Mouse (Mus musculus) gastrocnemius, postnatal 14 days (tissue): Measurements from ENCODE around the gene Smoc2. TPM values are rescaled to one million over a fixed set of nuclear protein-coding genes. Genes with fewer than 3 reads are reported as not detected.

Experiments
- DNase-seq: peaks from one replicate; pipeline ENCODE4 v3.0.0; 2021; ENCODE audit warnings: mixed read lengths
- intact Hi-C: fragments of 180-260 bp; cut with DNase I; formaldehyde crosslinking; loops from one replicate; pipeline ENCODE4 v1.15.1; 2025; ENCODE audit warnings: low total_unique reads
- total RNA-seq, 2 experiments: library from RNA; stranded (reverse); gene quantifications; 2 replicates each; pipeline ENCODE4 v1.2.3; 2021

The Smoc2 gene
- total RNA-seq, 2 experiments from 2014 or later = 59.7 to 74.4 TPM

DNA sequence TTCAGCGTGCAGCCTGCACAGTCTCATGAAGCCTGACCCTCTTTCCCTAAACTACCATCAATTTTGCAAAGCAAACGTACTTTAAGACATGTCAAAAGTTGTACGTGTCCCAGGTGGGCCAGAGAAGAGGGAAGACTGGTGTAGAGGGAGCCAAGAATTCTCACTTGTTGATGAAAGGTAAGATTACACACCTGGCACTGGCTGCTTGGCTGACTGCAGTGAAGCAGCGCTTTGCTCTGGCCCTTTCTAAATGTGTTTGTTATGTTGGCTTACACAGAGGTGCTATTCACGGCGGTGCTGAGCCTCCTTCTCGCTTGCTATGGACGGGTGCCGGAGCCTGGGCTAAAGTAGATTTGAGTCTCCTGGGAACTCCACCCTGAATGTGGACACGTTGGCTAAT, 17.1 kb upstream of the Smoc2 start:
- intact Hi-C loops = no loop called here
- DNase-seq = no peak

DNA sequence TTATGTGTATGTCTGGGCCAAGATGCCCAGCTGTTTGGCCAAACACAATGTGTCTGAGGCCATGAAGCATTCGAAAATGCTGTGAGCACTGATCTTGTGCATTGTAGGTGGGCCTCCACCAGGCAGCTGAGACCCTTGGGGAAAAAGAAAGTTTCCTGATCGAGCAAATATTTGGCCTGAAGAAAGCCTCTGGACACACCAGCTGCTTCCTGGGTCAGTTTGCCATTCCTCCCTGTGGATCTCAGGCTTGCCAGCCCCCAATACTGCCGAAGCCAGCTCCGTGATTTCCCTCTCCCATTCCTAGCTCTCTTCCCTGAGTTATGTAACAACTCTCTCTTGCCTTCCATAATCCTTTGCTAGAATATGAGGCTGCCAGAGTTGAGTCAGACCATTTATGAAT, 11.3 kb upstream of the Smoc2 start:
- no peak for DNase-seq
- intact Hi-C loops = no loop called here

DNA sequence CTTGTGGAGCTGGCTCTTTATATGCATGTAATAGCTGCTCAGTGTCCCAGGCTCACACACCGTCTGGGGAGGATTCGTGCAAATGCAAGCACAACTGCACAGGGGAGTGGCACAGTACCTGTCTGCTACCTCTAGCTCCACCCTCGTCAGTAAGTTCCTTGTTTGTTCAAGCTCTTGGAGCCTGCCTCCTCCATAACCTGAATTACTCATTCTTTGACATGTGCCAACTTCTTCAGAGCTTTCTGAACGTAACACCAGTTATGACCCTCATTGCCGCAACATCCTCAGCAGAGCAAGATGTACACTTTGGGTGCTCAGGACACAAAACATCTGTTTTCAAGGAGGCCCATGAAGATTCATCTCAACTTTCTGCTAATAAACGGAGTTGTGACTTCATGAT, 5.9 kb upstream of the Smoc2 start:
- intact Hi-C loops = no loop called here
- DNase-seq = no peak

DNA sequence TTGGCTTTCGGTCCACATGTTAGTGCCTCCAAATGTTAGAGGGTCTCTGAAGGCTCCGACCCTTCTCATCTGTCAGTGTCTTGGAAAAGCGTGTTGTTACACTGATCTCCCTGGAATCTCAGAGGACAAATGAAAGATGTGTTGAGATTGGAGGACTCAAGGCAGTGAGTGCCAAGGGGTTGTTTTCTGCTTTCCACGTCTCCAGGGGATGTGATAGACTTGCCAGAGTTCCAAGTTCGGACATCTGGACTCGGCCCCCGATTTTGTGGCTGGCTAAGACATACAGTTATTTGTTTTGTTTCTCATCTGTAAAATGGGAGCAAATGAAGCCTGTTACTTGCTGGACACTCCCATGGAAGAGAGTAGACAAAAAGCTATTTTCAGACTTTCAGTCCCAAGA, 2.0 kb upstream of the Smoc2 start:
- peak; percentile 31 for DNase-seq
- intact Hi-C loops = no loop called here

DNA sequence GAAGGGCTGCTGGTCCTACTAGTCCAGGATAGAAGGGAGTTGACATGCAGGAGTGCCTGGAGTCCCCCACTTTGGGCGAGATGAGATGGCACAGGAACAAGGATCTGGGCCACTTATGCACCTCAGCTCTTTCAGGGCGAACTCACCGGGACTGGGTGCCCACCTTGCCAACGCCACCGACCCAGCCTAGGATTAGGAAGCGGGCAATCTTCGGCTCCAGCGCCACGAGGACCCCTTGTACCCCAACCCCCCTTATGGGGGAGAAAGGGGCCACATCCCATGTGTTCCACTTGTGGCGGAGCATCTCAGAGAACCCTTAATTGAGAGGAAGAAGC, 627 bp downstream of the Smoc2 start:
- intact Hi-C loops = no loop called here
- DNase-seq = no peak

DNA sequence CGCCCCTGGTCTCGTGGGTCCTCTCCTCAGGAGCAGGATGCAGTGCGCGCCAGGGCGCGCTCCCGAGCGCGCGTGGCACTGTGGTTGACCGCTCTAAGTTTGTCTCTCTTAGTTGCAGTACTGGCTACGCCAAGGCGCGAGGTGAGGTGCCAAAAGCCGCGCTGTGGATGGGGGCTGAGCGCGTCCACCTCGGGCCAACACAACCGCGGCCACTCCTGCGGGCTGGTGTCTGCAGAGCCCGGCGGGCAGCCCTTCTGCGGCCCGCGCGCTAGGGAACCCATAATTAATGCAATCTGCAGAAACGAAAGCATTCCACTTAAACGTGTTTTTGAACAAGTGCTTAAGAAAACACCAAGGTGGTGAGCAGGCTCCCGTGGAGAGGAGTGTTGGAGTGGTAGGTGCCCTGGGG, 1.1 kb downstream of the Smoc2 start:
- intact Hi-C loops = no loop called here
- DNase-seq = peak; percentile 49

DNA sequence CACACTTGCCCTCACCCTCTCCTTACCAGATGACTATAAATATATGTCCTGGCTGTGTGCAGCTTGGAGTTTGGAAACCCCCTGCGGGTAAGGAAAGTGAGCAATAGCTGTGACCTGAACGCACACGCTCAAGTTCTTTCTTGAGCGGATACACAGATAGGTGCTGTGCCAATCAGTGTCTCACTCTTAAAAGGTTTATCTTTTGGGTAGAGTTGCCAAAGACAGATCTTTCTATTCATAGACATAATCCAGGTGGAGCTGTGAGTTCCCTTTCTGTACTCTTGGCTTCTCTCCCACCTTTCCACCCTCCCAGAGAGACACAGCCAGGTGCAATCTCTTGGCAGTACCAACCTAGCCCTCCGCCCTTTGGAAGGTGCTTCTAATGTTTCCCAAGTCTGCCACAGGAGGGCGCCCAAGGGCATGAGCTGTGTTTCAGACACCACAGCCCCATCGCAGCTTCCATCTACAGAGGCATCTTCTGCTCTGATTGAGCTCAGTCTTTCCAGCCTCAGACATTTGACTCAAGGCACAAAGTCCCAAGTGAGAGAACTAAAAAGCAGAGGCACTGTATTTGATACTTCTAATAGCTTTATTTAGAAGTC, 8.8 kb downstream of the Smoc2 start:
- intact Hi-C loops = loop anchor here (5.0 kb wide), 1 partner anchor 229 kb away; no protein-coding TSS in a partner anchor
- DNase-seq = peak; percentile 80

DNA sequence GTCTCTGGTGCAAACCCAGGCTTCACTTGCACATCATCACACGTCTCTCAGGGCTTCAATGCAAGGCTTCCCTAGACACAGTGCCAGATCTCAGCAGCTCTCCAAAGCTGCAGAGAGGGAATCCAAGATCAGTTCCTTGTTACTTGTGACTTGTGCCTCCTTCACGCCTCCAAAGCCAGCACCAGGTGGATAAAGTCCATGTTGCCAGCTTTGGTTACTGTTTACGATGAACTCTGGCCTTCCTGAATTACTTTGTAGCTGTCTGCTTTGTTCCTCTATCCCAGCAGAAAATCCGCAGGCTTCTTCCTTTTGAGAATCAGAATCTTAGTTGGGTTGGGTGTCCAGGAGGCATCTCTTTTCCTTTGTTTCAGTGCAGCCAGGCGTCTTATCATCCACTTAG, 14.3 kb downstream of the Smoc2 start:
- DNase-seq = no peak
- intact Hi-C loops = no loop called here

DNA sequence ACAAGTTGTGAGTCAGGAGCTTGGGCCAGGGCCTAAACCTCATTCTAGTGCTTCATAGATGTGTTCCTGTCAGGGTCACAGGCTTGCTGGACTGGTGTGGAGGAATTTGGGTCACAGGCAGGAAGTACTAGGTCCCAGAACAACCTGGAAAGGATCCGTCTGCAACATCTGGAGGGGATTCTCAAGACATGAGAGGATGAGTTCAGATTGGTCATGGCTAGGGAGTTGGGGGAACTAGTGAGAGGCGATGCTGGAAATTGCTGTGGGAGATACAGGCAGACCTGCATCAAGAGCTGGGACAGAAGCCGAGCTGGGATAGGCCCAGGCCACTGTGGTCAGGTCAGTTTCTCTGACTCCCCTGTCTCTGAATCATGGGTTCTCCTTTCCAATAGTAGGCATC, 15.8 kb downstream of the Smoc2 start:
- intact Hi-C loops = no loop called here
- DNase-seq = peak; percentile 11

DNA sequence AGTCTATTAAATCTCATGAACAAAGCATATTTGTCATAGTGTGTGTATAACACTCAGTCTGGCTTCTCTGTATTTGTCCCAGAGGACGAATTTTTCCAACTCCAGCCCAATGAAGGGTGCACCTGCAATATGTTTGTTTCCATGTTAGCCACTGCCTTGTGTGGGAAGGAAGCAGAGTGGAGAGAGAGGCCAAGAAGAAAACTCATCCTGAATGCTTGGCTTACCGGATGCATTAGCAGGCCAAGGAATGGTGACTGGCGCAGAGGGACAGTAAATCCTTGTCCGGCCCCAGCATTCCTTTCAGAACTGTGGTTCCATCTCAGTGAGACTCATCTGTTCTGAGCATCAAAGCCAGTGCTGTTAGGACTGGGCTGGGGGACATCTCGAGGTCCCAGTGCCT, 21.1 kb downstream of the Smoc2 start:
- peak; percentile 24 for DNase-seq
- intact Hi-C loops = no loop called here

DNA sequence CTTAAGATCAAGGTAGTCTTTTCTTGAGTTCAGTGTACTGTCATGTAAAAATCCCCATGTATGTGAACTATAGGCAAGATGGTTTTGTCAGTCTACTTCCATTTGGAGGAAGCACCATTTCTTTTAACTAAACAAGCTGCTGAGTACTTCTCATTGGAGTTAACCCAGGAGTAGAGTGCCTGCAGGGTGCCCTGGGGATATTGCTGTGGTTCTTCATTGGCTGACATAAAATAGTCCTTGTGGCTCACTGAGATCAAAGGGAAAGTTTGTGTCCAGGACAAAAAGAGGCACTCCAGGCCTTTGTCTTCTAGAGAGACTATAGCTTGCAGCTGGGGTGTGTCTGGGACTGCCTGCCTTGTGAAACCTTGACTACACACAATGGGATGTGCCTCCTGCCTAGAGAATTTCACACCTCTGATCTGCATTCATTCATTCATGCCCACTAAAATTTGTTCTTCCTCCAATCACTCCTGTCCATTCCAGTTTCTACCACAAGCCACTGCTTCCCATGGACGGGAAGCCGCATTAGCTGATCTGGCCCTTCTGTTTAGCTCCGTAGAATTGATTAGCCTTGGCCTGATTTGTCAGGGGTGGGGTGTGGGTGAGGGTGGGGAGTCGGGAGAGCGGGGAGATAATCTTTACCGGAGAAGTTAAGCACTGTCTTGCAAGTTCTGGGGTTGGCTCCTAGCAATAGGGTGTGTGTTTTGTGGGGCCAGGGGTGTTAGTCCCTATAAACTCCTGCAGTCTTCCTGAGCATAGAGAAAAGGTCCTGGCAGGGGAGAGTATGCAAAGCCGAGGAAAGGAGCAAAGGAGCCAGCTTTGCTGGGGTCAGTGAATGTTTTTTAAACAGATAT, 22.4 kb downstream of the Smoc2 start:
- intact Hi-C loops = no loop called here
- DNase-seq = no peak

DNA sequence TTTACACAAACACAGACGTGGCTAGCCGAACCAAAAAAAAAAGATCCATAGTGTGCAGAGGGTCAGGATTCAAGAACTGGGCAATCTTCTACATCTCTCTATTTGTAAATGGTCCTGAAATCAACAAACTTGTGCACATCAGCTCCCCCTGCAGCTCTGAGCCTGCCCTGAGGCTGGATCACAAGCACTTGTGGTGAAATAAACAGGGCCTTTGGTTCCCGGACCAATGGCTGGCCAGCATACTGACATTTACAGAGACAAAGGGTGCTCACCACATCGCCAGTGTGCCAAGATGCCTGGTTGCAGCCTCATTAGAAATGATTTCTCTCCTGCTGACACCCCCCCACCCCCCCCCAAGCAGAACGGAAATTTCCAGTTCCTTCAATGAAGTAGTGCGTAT, 23.1 kb downstream of the Smoc2 start:
- intact Hi-C loops = no loop called here
- no peak for DNase-seq

DNA sequence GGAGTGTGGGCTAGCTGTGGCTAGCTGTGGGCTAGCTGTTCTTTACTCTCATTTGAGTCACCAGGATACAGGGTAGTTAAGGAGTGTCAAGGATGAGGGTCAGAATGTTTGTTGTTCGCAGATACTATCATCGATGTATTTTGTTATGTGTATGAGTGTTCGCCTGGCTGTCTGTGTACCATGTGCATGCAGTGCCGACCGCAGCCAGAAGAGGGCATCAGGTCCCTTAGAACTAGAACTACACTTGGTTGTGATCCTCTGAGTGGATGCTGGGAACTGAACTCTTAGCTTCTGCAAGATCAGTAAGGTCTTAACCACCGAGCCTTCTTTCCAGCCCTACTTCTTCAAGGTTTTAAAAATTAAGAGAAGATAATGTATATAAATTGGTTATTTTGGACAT, 24.4 kb downstream of the Smoc2 start:
- no peak for DNase-seq
- intact Hi-C loops = no loop called here

DNA sequence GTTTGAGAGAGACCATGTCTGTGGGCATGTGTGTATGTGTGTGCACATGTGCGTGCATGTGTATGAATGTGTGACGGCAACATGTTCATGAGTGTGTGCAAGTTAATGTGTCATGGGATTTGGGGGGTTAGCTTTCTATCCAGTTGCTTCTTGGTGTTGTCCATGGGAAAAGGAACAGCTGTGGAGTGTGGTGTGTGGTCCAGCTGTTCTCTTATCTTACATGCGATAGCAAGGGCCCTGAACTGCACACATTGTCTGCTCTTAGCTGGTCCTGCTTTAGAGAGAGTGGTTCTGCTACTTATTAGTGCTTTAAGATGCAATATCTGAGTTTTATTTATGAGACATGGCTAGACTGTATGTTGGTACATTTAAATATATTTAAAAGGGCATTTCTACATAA, 30.6 kb downstream of the Smoc2 start:
- no peak for DNase-seq
- intact Hi-C loops = no loop called here

DNA sequence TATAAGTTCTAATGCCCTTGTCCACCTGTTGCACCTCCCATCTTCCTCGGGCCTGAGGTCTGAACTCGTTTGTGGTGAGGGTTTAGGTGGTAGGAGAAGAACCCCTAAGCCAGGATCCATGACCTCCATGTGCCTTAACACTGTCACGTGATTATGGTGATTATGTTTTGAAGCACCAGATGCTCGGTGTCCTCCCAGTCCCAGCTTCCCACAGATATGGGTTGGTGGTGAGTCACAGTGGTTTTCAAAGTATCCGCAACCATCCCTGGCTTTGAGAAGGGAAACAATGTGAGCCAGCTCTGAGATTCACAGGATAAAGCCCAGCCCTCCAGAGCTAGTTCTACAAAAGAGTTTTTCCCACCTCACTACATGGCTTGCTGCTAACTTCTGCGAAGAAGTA, 33.1 kb downstream of the Smoc2 start:
- intact Hi-C loops = no loop called here
- no peak for DNase-seq

DNA sequence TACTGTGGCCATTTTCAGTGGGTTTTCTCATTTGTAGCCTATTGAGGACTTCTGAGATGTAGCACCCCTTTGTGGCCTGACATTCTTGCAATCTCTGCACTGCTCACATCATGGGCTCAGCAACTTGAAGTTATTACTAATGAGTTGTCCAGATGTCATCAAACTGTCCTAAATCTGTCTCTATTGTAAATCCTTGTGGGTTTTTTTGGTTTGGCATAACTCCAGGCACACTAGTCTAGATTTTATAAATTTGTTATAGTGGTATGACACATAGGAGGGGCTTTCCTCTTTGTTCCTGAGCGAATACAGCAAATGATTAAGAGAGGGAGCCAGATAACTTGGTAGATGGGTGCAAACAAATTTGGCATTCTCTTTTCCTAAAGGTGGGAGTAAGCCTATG, 35.0 kb downstream of the Smoc2 start:
- intact Hi-C loops = no loop called here
- no peak for DNase-seq

DNA sequence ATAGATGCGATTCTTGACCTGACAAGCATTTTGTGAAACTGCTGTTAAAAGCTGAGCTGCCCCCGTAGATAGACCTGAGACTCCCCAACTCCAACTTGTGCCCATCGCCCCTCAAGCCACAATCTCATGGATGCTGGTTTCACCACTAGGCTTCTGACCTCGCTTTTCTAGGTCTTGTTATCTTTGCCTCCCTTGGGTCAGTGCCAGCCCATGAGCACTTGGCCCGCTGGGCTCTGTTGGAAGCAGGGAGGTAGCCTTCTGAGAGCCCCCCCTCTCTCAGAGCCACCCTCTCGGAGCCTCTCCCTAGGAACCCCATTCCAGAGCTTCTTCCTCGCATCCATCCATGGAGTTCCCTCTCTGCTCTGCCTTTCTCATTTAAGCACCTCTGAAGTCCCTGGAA, 37.2 kb downstream of the Smoc2 start:
- intact Hi-C loops = no loop called here
- DNase-seq = no peak

DNA sequence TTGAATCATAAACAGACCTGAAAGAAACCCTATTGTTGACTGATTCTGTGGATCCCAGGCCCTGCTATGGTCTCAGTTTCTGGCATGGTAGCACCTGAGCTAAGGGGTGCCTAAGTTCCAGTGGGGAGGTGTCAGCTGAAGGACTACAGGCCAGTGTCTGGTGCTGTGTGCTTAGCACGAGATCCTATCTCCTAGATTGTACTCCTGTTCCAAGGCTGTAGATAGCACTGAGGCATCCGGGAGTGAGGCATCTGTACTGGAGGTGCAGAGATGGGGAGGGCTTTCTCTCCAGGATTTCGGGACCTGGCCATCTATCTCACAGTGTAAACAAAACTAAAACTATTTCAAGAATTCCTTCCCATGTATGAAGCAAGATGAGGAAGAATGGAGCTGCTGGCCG, 38.1 kb downstream of the Smoc2 start:
- intact Hi-C loops = no loop called here
- DNase-seq = no peak

DNA sequence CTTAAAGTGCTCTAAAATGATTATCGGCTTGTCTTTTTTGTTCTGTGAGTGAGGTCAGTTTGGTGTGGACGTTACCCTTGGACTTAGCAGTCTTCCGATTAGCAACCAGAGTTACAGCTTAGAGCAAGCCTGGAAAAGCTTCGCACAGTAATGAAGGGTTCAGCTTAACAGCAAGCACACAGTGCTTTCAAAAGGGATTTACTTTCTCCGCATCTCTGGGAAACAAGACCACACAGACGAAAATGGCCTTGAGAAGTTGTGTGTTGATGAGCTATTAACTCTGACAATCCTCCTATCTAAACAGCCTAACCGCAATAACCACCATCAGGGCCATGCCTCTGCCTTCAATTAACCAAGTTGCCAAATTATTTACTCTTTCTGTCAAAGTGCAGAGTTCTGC, 46.9 kb downstream of the Smoc2 start:
- no peak for DNase-seq
- intact Hi-C loops = no loop called here

DNA sequence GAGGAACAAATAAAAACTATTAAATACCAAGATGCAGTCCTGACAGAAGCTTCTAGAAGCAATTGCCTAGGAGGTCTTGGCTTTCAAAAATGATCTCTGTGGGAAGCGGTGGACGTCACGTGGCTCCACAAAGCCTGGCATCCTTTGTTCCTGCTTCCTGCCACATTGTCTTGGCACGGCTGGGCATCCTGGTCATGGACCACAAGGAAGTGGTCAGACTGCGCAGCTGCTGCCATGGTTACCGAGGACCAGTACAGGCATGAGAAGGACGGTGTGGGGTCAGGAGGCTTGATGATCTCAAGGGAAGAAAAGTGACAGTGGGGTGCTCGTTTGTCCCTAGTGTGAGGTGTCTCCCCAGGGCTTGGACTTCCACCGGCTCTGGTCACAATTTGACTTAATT, 48.7 kb downstream of the Smoc2 start:
- intact Hi-C loops = no loop called here
- no peak for DNase-seq

DNA sequence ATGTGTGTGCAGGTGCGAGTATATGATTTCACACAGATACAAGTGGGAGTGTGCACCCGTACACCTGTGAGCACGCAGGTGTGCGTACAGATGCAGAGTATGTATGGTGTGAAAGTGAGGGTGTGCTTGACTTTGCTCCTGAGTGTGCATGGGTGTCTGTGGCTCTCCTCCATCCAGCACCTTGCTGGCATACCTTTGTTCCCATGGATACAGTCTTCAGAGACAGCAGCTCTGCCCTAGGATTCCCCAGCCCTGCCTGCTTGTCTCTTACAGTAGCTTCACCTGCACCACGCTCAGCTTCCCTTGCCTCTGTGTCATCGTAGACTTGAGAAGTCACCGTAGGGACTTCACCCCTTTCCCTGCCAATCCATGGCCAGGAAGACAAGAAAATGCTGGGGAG, 51.2 kb downstream of the Smoc2 start:
- no peak for DNase-seq
- intact Hi-C loops = no loop called here
